Mouse (Mus musculus): ENCODE measurements around the gene Il17re. TPM values are rescaled to one million over a fixed set of nuclear protein-coding genes. Genes with fewer than 3 reads are reported as not detected.
A peak's percentile ranks its signal among the peaks of the same experiment; 100 is the strongest.

Il17re gene
- total and polyA plus RNA-seq, 2 experiments from 2014 or later: 0.10 to 0.75 TPM

DNA sequence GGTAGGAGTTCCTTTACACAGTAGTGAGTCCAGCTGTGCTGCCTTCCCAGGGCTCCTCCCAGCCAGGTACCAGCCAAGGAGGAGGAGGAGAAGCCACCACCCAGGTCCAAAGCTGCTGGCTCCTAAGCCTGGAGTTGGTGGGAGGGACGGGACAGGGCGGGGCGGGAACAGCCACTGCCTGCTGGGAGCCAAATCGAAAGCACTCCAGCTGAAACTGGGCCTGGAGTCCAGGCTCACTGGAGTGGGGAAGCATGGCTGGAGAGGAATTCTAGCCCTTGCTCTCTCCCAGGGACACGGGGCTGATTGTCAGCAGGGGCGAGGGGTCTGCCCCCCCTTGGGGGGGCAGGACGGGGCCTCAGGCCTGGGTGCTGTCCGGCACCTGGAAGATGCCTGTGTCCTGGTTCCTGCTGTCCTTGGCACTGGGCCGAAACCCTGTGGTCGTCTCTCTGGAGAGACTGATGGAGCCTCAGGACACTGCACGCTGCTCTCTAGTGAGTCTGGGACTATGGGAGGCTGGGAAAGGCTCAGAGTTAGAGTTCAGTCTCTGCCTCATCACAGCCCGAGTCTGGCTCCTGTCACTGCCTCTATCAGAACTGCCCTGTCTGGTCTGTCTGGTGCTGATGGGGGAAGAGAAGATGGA, 13.1 kb downstream of the Il17re start, which contains the start of gene Il17rc:
Gene Il17rc (plus strand): TSS at position 131 of the 640 bp plus-strand sequence.
- Histone ChIP-seq H3K9me3 (ENCODE audit: low read length) (no peaks in the 10 kb centered on the region), H3K4me2 (ENCODE audit: low read depth, low read length) (peak within 1 kb of the TSS; percentile 38), H3K4me1 (ENCODE audit: insufficient read depth, low read length) (0 out of 2 replicates have a peak, but pooled peaks cover 5% of the 10 kb centered on the region), H3K4me3 (ENCODE audit: low read length) (no peak within 1 kb of the TSS), H3K36me3 (ENCODE audit: insufficient read depth, low read length) (no peaks in the 10 kb centered on the region), H3K9ac (replicated peaks; ENCODE audit: low read length) (no peak within 1 kb of the TSS), H3K27ac (no peak within 1 kb of the TSS), H3K27me3 (ENCODE audit: insufficient read depth, low read length) (no peaks in the 10 kb centered on the region; the same call in 1 of the 2 replicates)
- WGBS: 23% methylated on average over 12 of the region's 12 CpGs
- DNase-seq (ENCODE audit: low spot score) (no peak), ATAC-seq (no peak)
- no peak for TF ChIP-seq CTCF (IDR thresholded peaks at IDR 0.05; ENCODE audit: low read depth)

DNA sequence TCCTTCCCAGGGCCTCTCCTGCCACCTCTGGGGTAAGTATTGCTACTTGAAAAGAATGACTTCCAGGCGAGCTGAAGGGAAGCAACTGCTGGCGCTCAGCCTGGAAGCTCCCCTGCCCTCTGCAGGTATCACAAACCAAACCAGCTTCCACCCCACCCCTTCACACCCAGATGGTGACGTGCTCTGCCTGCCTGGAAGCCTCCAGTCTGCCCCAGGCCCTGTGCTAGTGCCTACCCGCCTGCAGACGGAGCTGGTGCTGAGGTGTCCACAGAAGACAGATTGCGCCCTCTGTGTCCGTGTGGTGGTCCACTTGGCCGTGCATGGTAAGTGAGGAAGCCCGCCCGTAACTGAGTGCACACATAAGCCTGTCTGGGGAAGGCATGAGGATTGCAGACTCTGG, 13.8 kb downstream of the Il17re start:
- DNase-seq (ENCODE audit: low spot score): no peak
- 64% methylated on average over 10 of the region's 10 CpGs for WGBS
- Histone ChIP-seq H3K4me3 (ENCODE audit: low read length) (no peak overlapping the region), H3K4me1 (ENCODE audit: insufficient read depth, low read length) (0 out of 2 replicates have a peak, but pooled peaks cover 5% of the 10 kb centered on the region), H3K9me3 (ENCODE audit: low read length) (no peaks in the 10 kb centered on the region), H3K27me3 (ENCODE audit: insufficient read depth, low read length) (no peaks in the 10 kb centered on the region; the same call in 1 of the 2 replicates), H3K27ac (no peak overlapping the region), H3K36me3 (ENCODE audit: insufficient read depth, low read length) (no peaks in the 10 kb centered on the region), H3K9ac (replicated peaks; ENCODE audit: low read length) (no peak overlapping the region), H3K4me2 (ENCODE audit: low read depth, low read length) (no peak overlapping the region)
- peak; percentile 21; the same call in 1 of the 2 replicates for TF ChIP-seq CTCF (IDR thresholded peaks at IDR 0.05; ENCODE audit: low read depth)
- no peak for ATAC-seq

DNA sequence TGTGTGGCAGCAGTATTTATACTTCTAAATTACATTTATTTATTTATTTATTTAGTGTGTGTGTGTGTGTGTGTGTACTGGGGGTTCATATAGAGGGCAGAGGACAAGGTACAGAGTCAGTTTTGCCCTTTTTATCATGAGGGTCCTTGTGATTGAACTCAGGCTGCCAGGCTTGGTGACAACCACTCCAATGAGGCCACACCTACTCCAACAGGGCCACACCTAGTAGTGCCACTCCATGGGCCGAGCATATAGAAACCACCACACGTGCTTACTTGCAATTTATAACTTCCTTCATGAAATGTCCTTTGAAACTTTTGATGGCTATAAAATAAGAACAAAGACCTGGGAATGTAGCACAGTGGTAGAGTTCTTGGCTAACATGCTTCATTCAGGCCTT, 15.0 kb downstream of the Il17re start:
- Histone ChIP-seq H3K27me3 (ENCODE audit: insufficient read depth, low read length) (no peaks in the 10 kb centered on the region; the same call in 1 of the 2 replicates), H3K4me3 (ENCODE audit: low read length) (no peak overlapping the region), H3K9me3 (ENCODE audit: low read length) (no peaks in the 10 kb centered on the region), H3K4me1 (ENCODE audit: insufficient read depth, low read length) (0 out of 2 replicates have a peak, but pooled peaks cover 5% of the 10 kb centered on the region), H3K36me3 (ENCODE audit: insufficient read depth, low read length) (no peaks in the 10 kb centered on the region), H3K9ac (replicated peaks; ENCODE audit: low read length) (no peak overlapping the region), H3K4me2 (ENCODE audit: low read depth, low read length) (no peak overlapping the region), H3K27ac (no peak overlapping the region)
- WGBS: 84% methylated on average over 2 of the region's 2 CpGs
- ATAC-seq (no peak), DNase-seq (ENCODE audit: low spot score) (no peak)
- TF ChIP-seq CTCF (IDR thresholded peaks at IDR 0.05; ENCODE audit: low read depth): no peak

DNA sequence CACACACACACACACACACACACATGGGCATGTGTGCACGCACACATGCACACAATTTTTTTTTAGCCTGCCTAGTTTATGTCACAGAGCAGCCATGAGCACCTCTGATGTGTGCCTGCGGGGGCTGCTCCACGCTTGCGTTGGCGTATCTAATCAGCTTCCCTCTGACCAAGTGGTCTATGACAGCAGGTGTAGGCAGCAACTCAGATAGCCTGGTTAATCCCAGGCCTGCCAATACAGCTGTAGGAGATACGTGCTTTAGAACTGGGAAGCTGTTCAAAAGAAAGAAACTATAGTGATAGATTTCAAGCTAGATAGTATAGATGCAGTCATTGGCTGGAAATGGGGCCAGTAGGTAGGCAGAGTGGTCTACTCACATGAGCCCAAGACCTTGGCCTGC, 15.4 kb downstream of the Il17re start:
- Histone ChIP-seq H3K4me1 (ENCODE audit: insufficient read depth, low read length) (0 out of 2 replicates have a peak, but pooled peaks cover 5% of the 10 kb centered on the region), H3K36me3 (ENCODE audit: insufficient read depth, low read length) (no peaks in the 10 kb centered on the region), H3K27ac (no peak overlapping the region), H3K4me3 (ENCODE audit: low read length) (no peak overlapping the region), H3K4me2 (ENCODE audit: low read depth, low read length) (no peak overlapping the region), H3K27me3 (ENCODE audit: insufficient read depth, low read length) (no peaks in the 10 kb centered on the region; the same call in 1 of the 2 replicates), H3K9ac (replicated peaks; ENCODE audit: low read length) (no peak overlapping the region), H3K9me3 (ENCODE audit: low read length) (no peaks in the 10 kb centered on the region)
- DNase-seq (ENCODE audit: low spot score) (no peak), ATAC-seq (no peak)
- 81% methylated on average over 6 of the region's 6 CpGs for WGBS
- TF ChIP-seq CTCF (IDR thresholded peaks at IDR 0.05; ENCODE audit: low read depth): no peak

DNA sequence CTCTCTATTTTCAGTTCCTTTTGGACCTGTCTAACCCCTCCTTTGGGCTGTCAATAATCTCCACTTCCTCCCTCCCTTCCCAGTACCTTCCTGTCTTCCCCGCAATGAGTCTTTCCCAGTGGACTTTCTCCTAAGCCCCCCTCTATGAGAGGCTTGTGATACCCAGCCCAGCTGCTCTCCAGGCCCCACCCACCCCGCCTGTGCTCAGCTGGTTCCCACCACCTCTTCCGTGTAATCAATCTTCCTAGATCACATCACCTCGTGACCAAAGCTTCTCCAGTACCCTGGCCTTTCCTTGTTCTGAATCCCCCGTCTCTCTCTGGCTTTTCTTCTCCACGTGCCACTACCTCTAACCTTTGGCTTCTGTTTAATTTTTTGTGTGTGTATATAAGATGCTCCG, 19.1 kb downstream of the Il17re start:
- H3K27ac ChIP-seq: no peak overlapping the region
- peaks cover 2% of the 10 kb centered on the region; the same call in 1 of the 2 replicates for H3K4me1 ChIP-seq (ENCODE audit: insufficient read depth, low read length)
- no peak overlapping the region for H3K9ac ChIP-seq (replicated peaks; ENCODE audit: low read length)
- no peaks in the 10 kb centered on the region for H3K36me3 ChIP-seq (ENCODE audit: insufficient read depth, low read length)
- TF ChIP-seq CTCF (IDR thresholded peaks at IDR 0.05; ENCODE audit: low read depth): no peak
- H3K9me3 ChIP-seq (ENCODE audit: low read length): no peaks in the 10 kb centered on the region
- H3K4me2 ChIP-seq (ENCODE audit: low read depth, low read length): no peak overlapping the region
- WGBS: 39% methylated on average over 7 of the region's 7 CpGs
- DNase-seq (ENCODE audit: low spot score): no peak
- ATAC-seq: no peak
- H3K27me3 ChIP-seq (ENCODE audit: insufficient read depth, low read length): no peaks in the 10 kb centered on the region
- no peak overlapping the region for H3K4me3 ChIP-seq (ENCODE audit: low read length)

DNA sequence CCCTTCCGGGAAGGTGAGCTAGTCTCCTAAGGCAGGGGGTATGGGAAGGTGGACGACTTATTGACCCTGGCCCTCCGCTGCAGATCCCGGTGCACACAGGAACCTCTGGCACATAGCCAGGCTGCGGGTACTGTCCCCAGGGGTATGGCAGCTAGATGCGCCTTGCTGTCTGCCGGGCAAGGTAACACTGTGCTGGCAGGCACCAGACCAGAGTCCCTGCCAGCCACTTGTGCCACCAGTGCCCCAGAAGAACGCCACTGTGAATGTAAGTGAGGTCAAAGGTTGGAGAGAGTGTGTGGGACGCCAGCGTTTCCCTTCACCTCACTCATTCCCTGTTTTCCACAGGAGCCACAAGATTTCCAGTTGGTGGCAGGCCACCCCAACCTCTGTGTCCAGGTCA, 20.6 kb downstream of the Il17re start:
- 72% methylated on average over 10 of the region's 10 CpGs for WGBS
- no peak for TF ChIP-seq CTCF (IDR thresholded peaks at IDR 0.05; ENCODE audit: low read depth)

More for the DNA sequence above, 20.6 kb downstream of the Il17re start:
- no peak overlapping the region for H3K4me2 ChIP-seq (ENCODE audit: low read depth, low read length)
- H3K4me3 ChIP-seq (ENCODE audit: low read length): no peak overlapping the region
- no peaks in the 10 kb centered on the region for H3K9me3 ChIP-seq (ENCODE audit: low read length)
- ATAC-seq (no peak), DNase-seq (ENCODE audit: low spot score) (no peak)
- H3K4me1 ChIP-seq (ENCODE audit: insufficient read depth, low read length): peaks cover 6% of the 10 kb centered on the region
- no peak overlapping the region for H3K27ac ChIP-seq
- H3K27me3 ChIP-seq (ENCODE audit: insufficient read depth, low read length): no peaks in the 10 kb centered on the region
- H3K36me3 ChIP-seq (ENCODE audit: insufficient read depth, low read length): no peaks in the 10 kb centered on the region
- H3K9ac ChIP-seq (replicated peaks; ENCODE audit: low read length): no peak overlapping the region
